Mouse (Mus musculus): Measurements from ENCODE around the gene Zfp747. TPM values are rescaled to one million over a fixed set of nuclear protein-coding genes. Genes with fewer than 3 reads are reported as not detected.
"Not testable (repeated sequence)": the region's sequence is repeated elsewhere in the genome, so short reads cannot be mapped to it uniquely, and the experiment has no call there.

Gene Zfp747
- polyA plus RNA-seq, 1 experiment = 0.08 TPM

DNA sequence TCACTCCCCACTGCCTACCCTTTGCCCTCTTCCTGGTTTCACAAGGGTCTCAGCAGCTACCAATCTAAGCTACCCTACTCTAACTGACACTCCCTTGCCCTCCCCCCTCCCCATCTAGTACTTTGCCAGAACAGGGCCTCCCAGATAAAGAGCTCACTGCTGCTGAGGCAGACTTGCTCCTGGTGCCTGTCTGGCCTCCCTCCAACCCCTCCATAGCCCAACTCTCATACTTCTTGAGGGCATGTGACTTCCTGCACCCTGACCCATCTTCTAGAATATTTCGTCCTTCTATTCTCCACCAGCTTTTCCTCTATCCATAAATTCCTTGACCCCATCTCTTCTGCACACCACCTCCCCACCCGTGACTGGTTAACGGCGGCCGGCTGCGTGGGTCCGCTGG lies 33.0 kb downstream of the Zfp747 start:
- TF ChIP-seq GATA1 (IDR thresholded peaks at IDR 0.05; ENCODE audit: low read length) (no peak), TAL1 (IDR thresholded peaks at IDR 0.05; ENCODE audit: low read length) (no peak)
- Histone ChIP-seq H3K27me3 (ENCODE audit: control insufficient read depth) (peaks cover 10% of the 10 kb centered on the region), H3K9me3 (ENCODE audit: control insufficient read depth, low read length) (peaks cover 3% of the 10 kb centered on the region; the same call in 1 of the 2 replicates), H3K4me3 (replicated peaks) (no peak overlapping the region), H3K4me1 (ENCODE audit: control insufficient read depth) (peaks cover 27% of the 10 kb centered on the region), H3K36me3 (ENCODE audit: control insufficient read depth) (peaks cover 8% of the 10 kb centered on the region)

DNA sequence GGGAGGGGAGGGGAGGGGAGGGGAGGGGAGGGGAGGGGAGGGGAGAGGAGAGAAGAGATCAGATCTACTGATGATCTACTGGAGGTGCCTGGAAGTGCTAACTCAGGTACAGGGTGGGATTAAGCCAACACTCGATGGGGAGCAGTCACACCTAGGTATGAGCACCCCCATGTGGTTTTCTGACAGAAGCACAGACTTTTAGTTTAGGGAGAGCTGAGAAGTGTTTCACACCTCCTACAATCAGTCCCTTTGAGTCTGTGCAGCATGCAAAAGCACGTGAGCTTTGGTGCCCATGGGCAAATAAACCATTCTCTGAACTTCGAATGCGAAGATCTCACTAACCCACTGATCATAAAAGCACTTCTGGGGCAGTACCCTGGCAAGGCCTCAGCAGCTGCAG lies 33.5 kb downstream of the Zfp747 start:
- Histone ChIP-seq H3K4me1 (ENCODE audit: control insufficient read depth) (peaks cover 27% of the 10 kb centered on the region), H3K36me3 (ENCODE audit: control insufficient read depth) (peaks cover 8% of the 10 kb centered on the region), H3K27me3 (ENCODE audit: control insufficient read depth) (peaks cover 8% of the 10 kb centered on the region), H3K9me3 (ENCODE audit: control insufficient read depth, low read length) (peaks cover 3% of the 10 kb centered on the region; the same call in 1 of the 2 replicates), H3K4me3 (replicated peaks) (no peak overlapping the region)
- TF ChIP-seq GATA1 (IDR thresholded peaks at IDR 0.05; ENCODE audit: low read length) (no peak), TAL1 (IDR thresholded peaks at IDR 0.05; ENCODE audit: low read length) (no peak)

DNA sequence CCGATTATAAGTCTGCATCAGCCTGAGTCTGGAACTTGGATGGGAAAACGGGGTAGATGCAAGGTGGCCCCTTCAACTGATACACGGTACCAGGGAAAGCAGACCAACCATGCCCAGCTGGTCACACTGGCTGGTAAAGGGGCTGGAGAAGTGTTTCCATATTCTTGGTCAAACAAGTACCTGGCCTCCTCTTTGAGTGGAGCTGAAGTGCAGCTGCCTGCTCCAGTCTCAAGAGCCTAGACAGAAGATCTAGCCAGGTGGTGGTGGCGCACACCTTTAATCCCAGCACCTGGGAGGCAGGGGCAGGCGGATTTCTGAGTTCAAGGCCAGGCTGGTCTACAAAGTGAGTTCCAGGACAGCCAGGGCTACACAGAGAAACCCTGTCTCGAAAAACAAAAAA lies 34.0 kb downstream of the Zfp747 start:
- not testable (repeated sequence) for H3K9me3 ChIP-seq (ENCODE audit: control insufficient read depth, low read length); H3K4me3 ChIP-seq (replicated peaks); H3K27me3 ChIP-seq (ENCODE audit: control insufficient read depth); H3K36me3 ChIP-seq (ENCODE audit: control insufficient read depth)
- H3K4me1 ChIP-seq (ENCODE audit: control insufficient read depth) = peaks cover 25% of the 10 kb centered on the region

DNA sequence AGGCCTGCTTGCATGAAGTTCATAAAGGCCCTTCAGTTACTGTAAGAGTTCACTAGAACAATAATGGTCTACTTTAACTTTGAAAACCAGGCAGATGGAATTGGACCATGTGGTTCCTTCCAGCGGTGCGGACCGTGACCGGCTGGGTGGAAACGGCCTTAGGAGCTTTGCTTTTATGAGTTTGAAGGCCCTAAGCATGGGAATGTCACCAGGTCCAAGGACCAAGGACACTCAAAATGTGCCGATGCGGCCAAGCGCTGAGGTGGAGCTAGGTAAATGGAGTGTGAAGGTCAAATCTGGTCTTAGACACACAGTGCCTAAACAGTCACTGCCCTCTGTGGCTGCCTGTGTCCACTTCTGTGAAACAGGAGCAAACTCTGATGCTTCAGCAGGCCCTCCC lies 34.5 kb downstream of the Zfp747 start:
- H3K27me3 ChIP-seq (ENCODE audit: control insufficient read depth) = peaks cover 5% of the 10 kb centered on the region
- H3K9me3 ChIP-seq (ENCODE audit: control insufficient read depth, low read length) = peaks cover 3% of the 10 kb centered on the region; the same call in 1 of the 2 replicates
- H3K4me1 ChIP-seq (ENCODE audit: control insufficient read depth) = peaks cover 21% of the 10 kb centered on the region
- TF ChIP-seq TAL1 (IDR thresholded peaks at IDR 0.05; ENCODE audit: low read length) (no peak), GATA1 (IDR thresholded peaks at IDR 0.05; ENCODE audit: low read length) (no peak)
- no peak overlapping the region for H3K4me3 ChIP-seq (replicated peaks)
- H3K36me3 ChIP-seq (ENCODE audit: control insufficient read depth) = peaks cover 8% of the 10 kb centered on the region

DNA sequence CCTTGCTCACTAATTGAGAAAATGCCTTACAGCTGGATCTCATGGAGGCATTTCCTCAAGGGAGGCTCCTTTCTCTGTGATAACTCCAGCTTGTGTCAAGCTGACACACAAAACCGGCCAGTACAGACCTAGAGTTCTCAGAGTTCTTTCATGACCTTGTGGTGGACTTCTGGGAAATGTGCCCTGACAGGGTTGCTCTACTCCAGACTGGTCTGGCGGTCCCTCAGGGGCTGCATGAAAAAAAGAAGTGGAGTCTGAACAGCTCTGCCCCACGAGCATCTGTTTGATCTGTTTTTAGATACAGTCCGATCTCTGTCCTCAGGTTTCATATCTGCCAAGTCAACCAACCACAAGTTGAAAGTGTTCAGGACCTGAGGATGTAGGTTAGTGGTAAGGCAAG lies 38.2 kb downstream of the Zfp747 start:
- Histone ChIP-seq H3K4me3 (replicated peaks) (no peak overlapping the region), H3K9me3 (ENCODE audit: control insufficient read depth, low read length) (no peaks in the 10 kb centered on the region), H3K4me1 (ENCODE audit: control insufficient read depth) (no peaks in the 10 kb centered on the region; the same call in 1 of the 2 replicates), H3K27me3 (ENCODE audit: control insufficient read depth) (no peaks in the 10 kb centered on the region), H3K36me3 (ENCODE audit: control insufficient read depth) (no peaks in the 10 kb centered on the region; the same call in 1 of the 2 replicates)
- TF ChIP-seq TAL1 (IDR thresholded peaks at IDR 0.05; ENCODE audit: low read length) (no peak), GATA1 (IDR thresholded peaks at IDR 0.05; ENCODE audit: low read length) (no peak)

DNA sequence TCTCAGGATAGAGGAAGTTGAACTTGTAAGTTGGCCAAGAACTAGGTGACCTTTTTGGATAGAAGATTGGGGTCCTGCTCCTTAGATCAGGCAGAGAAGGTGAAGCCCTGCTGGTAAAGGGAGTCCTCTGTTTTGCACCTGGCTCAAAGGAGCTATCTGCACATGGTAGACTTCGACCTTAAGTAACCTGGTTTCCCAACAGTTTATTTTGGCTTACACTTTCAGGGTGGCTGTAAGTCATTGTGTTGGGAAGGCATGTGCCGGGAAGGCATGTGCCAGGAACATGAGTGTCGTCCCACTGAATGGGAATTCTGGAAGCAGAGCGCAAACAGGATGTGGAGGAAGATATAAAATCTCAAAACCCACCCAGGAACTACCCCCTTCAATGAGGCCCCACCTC lies 40.2 kb downstream of the Zfp747 start:
- no peaks in the 10 kb centered on the region for H3K36me3 ChIP-seq (ENCODE audit: control insufficient read depth)
- H3K4me1 ChIP-seq (ENCODE audit: control insufficient read depth) = no peaks in the 10 kb centered on the region
- H3K9me3 ChIP-seq (ENCODE audit: control insufficient read depth, low read length) = no peaks in the 10 kb centered on the region
- H3K27me3 ChIP-seq (ENCODE audit: control insufficient read depth) = no peaks in the 10 kb centered on the region
- TF ChIP-seq TAL1 (IDR thresholded peaks at IDR 0.05; ENCODE audit: low read length) = no peak
- no peak for TF ChIP-seq GATA1 (IDR thresholded peaks at IDR 0.05; ENCODE audit: low read length)
- no peak overlapping the region for H3K4me3 ChIP-seq (replicated peaks)

DNA sequence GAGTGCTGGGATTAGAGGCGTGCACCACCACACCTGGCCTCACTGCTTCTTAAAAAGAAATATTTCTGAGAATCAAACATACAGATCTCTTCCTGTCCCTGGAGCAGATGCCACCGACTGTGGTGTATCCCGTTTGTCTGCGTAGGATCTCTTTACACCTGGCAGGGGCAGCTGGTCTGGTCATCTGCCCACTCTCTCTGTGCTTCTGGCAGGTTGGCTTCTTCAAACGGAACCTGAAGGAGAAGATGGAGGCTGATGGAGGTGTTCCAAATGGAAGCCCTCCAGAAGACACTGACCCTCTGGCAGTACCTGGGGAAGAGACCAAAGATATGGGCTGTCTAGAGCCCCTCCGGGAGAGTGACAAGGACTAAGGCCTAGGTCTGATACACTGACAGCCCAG lies 42.6 kb downstream of the Zfp747 start:
- H3K27me3 ChIP-seq (ENCODE audit: control insufficient read depth) = no peaks in the 10 kb centered on the region
- no peak overlapping the region for H3K4me3 ChIP-seq (replicated peaks)
- H3K9me3 ChIP-seq (ENCODE audit: control insufficient read depth, low read length) = no peaks in the 10 kb centered on the region
- H3K36me3 ChIP-seq (ENCODE audit: control insufficient read depth) = no peaks in the 10 kb centered on the region
- no peaks in the 10 kb centered on the region for H3K4me1 ChIP-seq (ENCODE audit: control insufficient read depth)
- TF ChIP-seq TAL1 (IDR thresholded peaks at IDR 0.05; ENCODE audit: low read length) = no peak
- no peak for TF ChIP-seq GATA1 (IDR thresholded peaks at IDR 0.05; ENCODE audit: low read length)

DNA sequence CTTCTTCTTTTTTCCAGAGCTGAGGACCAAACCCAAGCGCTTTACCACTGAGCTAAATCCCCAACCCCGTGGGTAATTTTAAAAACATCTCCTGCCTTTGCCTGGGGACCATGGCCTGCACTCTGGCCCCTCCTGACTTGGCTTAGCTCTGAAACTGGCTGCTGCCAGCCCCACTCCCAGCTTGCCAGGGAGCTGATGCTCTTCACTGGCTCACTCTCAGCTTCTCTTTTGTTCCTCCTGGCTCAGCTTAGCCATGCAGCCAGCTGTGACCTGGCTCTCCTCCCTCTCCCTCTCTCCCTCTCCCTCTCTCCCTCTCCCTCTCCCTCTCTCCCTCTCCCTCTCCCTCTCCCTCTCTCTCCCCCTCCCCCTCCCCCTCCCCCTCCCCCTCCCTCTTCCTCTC lies 49.2 kb downstream of the Zfp747 start:
- no peak for TF ChIP-seq TAL1 (IDR thresholded peaks at IDR 0.05; ENCODE audit: low read length)
- no peak for TF ChIP-seq GATA1 (IDR thresholded peaks at IDR 0.05; ENCODE audit: low read length)
- Histone ChIP-seq H3K27me3 (ENCODE audit: control insufficient read depth) (no peaks in the 10 kb centered on the region), H3K4me1 (ENCODE audit: control insufficient read depth) (no peaks in the 10 kb centered on the region), H3K36me3 (ENCODE audit: control insufficient read depth) (no peaks in the 10 kb centered on the region), H3K4me3 (replicated peaks) (no peak overlapping the region), H3K9me3 (ENCODE audit: control insufficient read depth, low read length) (no peaks in the 10 kb centered on the region)

DNA sequence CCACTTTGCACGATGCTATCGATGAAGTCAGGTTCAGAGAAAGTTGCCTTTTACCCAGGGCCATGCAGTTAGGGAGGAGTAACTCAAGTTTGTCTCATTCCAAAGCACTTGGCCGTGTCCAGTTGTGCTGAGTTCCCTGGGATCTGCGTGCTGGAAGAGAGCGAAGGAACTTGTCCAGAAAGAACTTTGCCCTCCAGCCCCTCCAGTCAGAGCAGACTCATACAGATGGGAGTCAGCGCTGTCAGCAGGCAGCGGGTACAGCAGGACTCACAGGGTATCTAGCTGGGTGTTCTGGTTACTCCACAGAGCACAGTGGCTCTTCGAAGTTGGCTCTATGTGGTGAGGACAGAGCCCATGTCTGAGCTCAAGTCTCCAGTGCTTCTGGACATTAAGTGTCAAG lies 50.3 kb downstream of the Zfp747 start:
- H3K36me3 ChIP-seq (ENCODE audit: control insufficient read depth) = no peaks in the 10 kb centered on the region
- no peaks in the 10 kb centered on the region for H3K4me1 ChIP-seq (ENCODE audit: control insufficient read depth)
- H3K9me3 ChIP-seq (ENCODE audit: control insufficient read depth, low read length) = no peaks in the 10 kb centered on the region
- no peaks in the 10 kb centered on the region for H3K27me3 ChIP-seq (ENCODE audit: control insufficient read depth)
- TF ChIP-seq GATA1 (IDR thresholded peaks at IDR 0.05; ENCODE audit: low read length) (no peak), TAL1 (IDR thresholded peaks at IDR 0.05; ENCODE audit: low read length) (no peak)
- no peak overlapping the region for H3K4me3 ChIP-seq (replicated peaks)

DNA sequence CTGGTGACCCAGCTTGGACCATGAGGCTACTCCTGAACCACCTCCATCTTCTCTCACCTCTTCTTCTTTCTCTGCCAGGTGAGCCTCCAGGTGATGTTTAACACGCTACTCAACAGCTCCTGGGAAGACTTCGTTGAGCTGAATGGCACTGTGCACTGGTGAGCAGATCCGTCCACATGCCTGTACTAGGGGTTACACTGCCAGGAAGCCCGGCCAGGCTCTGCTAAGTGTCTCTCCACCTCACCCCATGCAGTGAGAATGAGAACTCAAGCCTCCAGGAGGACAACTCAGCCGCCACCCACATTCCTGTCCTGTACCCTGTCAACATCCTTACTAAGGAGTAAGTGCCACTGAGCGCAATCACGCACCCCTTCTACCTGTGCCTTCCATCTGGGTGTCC lies 50.9 kb downstream of the Zfp747 start:
- Histone ChIP-seq H3K4me3 (replicated peaks) (no peak overlapping the region), H3K4me1 (ENCODE audit: control insufficient read depth) (no peaks in the 10 kb centered on the region), H3K36me3 (ENCODE audit: control insufficient read depth) (no peaks in the 10 kb centered on the region), H3K9me3 (ENCODE audit: control insufficient read depth, low read length) (no peaks in the 10 kb centered on the region), H3K27me3 (ENCODE audit: control insufficient read depth) (no peaks in the 10 kb centered on the region)
- TF ChIP-seq TAL1 (IDR thresholded peaks at IDR 0.05; ENCODE audit: low read length) (no peak), GATA1 (IDR thresholded peaks at IDR 0.05; ENCODE audit: low read length) (no peak)

Other genes with a start within 250 kb of the Zfp747 start
- gene Spn, start 238.2 kb downstream of the Zfp747 start, polyA plus RNA-seq (2012) = 0.52 and 0.83 TPM in 2 replicates
- 6.9 and 9.2 TPM in 2 replicates for gene Cd2bp2, start 180.0 kb downstream of the Zfp747 start, polyA plus RNA-seq (2012)
- 9.3 and 10.4 TPM in 2 replicates for gene Tbc1d10b, start 167.6 kb downstream of the Zfp747 start, polyA plus RNA-seq (2012)
- gene Mylpf, start 167.2 kb downstream of the Zfp747 start, polyA plus RNA-seq (2012) = 2.0 and 3.5 TPM in 2 replicates
- gene Zfp553, start 143.0 kb downstream of the Zfp747 start, polyA plus RNA-seq (2012) = 0.26 and 0.33 TPM in 2 replicates
- 26.0 and 36.2 TPM in 2 replicates for gene Sept1, start 142.9 kb downstream of the Zfp747 start, polyA plus RNA-seq (2012)
- gene Zfp771, start 131.8 kb downstream of the Zfp747 start, polyA plus RNA-seq (2012) = 4.0 and 4.8 TPM in 2 replicates
- gene Dctpp1, start 115.3 kb downstream of the Zfp747 start, polyA plus RNA-seq (2012) = 9.7 and 14.1 TPM in 2 replicates
- gene Sephs2, start 102.0 kb downstream of the Zfp747 start, polyA plus RNA-seq (2012) = 1.4 and 1.5 TPM in 2 replicates
- gene Itgal, start 79.8 kb downstream of the Zfp747 start, polyA plus RNA-seq (2012) = 0.06 TPM in 2 replicates
- gene Zfp768, start 30.5 kb downstream of the Zfp747 start, polyA plus RNA-seq (2012) = 0.17 and 0.26 TPM in 2 replicates
- 0.02 TPM in 2 replicates for gene 9130019O22Rik, start 11.1 kb upstream of the Zfp747 start, polyA plus RNA-seq (2012)
- gene E430018J23Rik, start 17.6 kb upstream of the Zfp747 start, polyA plus RNA-seq (2012) = 0.06 TPM in 1 of 2 replicates, not detected in the other
- gene Zfp764, start 30.8 kb upstream of the Zfp747 start, polyA plus RNA-seq (2012) = 0.04 TPM in 1 of 2 replicates, not detected in the other
- gene Zfp688, start 46.0 kb upstream of the Zfp747 start, polyA plus RNA-seq (2012) = 2.3 and 2.4 TPM in 2 replicates
- 2.1 and 3.0 TPM in 2 replicates for gene Zfp689, start 73.1 kb upstream of the Zfp747 start, polyA plus RNA-seq (2012)
- gene Prr14, start 83.6 kb upstream of the Zfp747 start, polyA plus RNA-seq (2012) = 11.7 and 14.3 TPM in 2 replicates
- gene Fbrs, start 103.1 kb upstream of the Zfp747 start, polyA plus RNA-seq (2012) = 36.3 and 37.8 TPM in 2 replicates
- 1.0 and 1.5 TPM in 2 replicates for gene Srcap, start 135.9 kb upstream of the Zfp747 start, polyA plus RNA-seq (2012)
- gene Gm42715, start 143.5 kb upstream of the Zfp747 start, polyA plus RNA-seq (2012) = 7.0 and 7.8 TPM in 2 replicates
- gene Tmem265, start 185.3 kb upstream of the Zfp747 start, polyA plus RNA-seq (2012) = 0.61 and 0.75 TPM in 2 replicates
- gene Phkg2, start 197.3 kb upstream of the Zfp747 start, polyA plus RNA-seq (2012) = 5.4 and 7.7 TPM in 2 replicates
- gene Ccdc189, start 212.5 kb upstream of the Zfp747 start, polyA plus RNA-seq (2012) = 7.1 and 8.9 TPM in 2 replicates
- 4.4 and 5.0 TPM in 2 replicates for gene Rnf40, start 212.7 kb upstream of the Zfp747 start, polyA plus RNA-seq (2012)
- gene Zfp629, start 239.7 kb upstream of the Zfp747 start, polyA plus RNA-seq (2012) = 0.11 and 0.15 TPM in 2 replicates